Mouse (Mus musculus): ENCODE data around the gene Kdm4a. TPM values are rescaled to one million over a fixed set of nuclear protein-coding genes. Genes with fewer than 3 reads are reported as not detected.

The Kdm4a gene
- total RNA-seq, 2 experiments from 2014 or later: 21.4 to 26.2 TPM

Small RNA genes within 50 kb of the gene (microRNA-seq; reads per million reads assigned to microRNA genes)
- 0 reads per million in 2 experiments for gene Mir7226

Other genes starting within 250 kb of the Kdm4a start
- 10 to 100 TPM; 50.0 to 56.1 TPM for gene St3gal3, start 45.1 kb downstream of the Kdm4a start, total RNA-seq (2021)
- gene Ptprf, start 111.4 kb upstream of the Kdm4a start, total RNA-seq (2021): 10 to 100 TPM in 1 of 2 experiments, 1 to 10 TPM in 1; 7.7 to 11.7 TPM
- gene Szt2, start 229.2 kb upstream of the Kdm4a start, total RNA-seq (2021): 1 to 10 TPM; 5.6 to 7.1 TPM
- gene Med8, start 229.3 kb upstream of the Kdm4a start, total RNA-seq (2021): 10 to 100 TPM; 37.6 to 38.3 TPM
- gene Elovl1, start 248.1 kb upstream of the Kdm4a start, total RNA-seq (2021): 10 to 100 TPM; 13.9 to 18.8 TPM